Mouse (Mus musculus) embryonic fibroblast, embryonic 13.5 days (primary cell): ENCODE data around the gene Ube2q1.

Experiments used
- CTCF ChIP-seq: IDR thresholded peaks from 2 replicates; pipeline ENCODE4 v1.5.1; 2011; ENCODE audit warnings: mild to moderate bottlenecking, control low read depth, low read length, moderate library complexity, borderline replicate concordance; ENCODE audit not compliant: insufficient read depth
- POLR2A ChIP-seq: IDR thresholded peaks from 2 replicates; pipeline ENCODE4 v1.6.1; 2011; ENCODE audit warnings: low read depth, mild to moderate bottlenecking, control low read depth, low read length, moderate library complexity

- TF ChIP-seq POLR2A (no peak), CTCF (no peak)
Measured at GRCm38 (mm10) chr3:89818605-89819004, 45.2 kb downstream of the Ube2q1 start.
